ENCODE assay signal across 20 mouse cellular contexts in genomic region chr14:12802995-12803394, GRCm38 (mm10). TPM values are rescaled to one million over a fixed set of nuclear protein-coding genes. Genes with fewer than 3 reads are reported as not detected.
DNase-seq lines count a peak whose midpoint lies in the region; ATAC-seq and TF ChIP-seq lines count a peak whose summit lies in the region.
"Had no signal": no experiment of that assay in that cellular context is flagged by ENCODE, and none has a peak within 500 bp of the region (broad histone marks: within the 10 kb centered on the region; RNA-seq: fewer than 3 reads in every experiment).

No protein-coding gene starts in this region.

- peaks cover 13% of the 10 kb centered on the region; the same call in 1 of the 2 replicates for H3K4me1 ChIP-seq in cerebellum, adult 2 months (ENCODE audit: control insufficient read depth, insufficient read depth, low read length)
- no peaks in the 10 kb centered on the region; the same call in 1 of the 2 replicates for H3K4me1 ChIP-seq in heart, embryonic 12.5 days (replicated peaks)
- no peaks in the 10 kb centered on the region; the same call in 1 of the 2 replicates for H3K4me1 ChIP-seq in heart, embryonic 15.5 days (replicated peaks)
- no peaks in the 10 kb centered on the region for H3K4me1 ChIP-seq in kidney, embryonic 16.5 days (ENCODE audit: insufficient read depth, low read length)
- H3K4me1 ChIP-seq: embryonic facial prominence, embryonic 15.5 days; limb, embryonic 15.5 days; liver, embryonic 15.5 days; midbrain, embryonic 10.5 days had no signal

- no peak overlapping the region for H3K27ac ChIP-seq in cerebellum, adult 2 months (ENCODE audit: insufficient read depth, low read length)
- H3K27ac ChIP-seq in heart, embryonic 12.5 days (ENCODE audit: poor library complexity, severe bottlenecking), result no peak overlapping the region
- H3K27ac ChIP-seq in heart, embryonic 15.5 days, result no peak overlapping the region
- H3K27ac ChIP-seq in kidney, embryonic 16.5 days (ENCODE audit: low read length), result no peak overlapping the region
- H3K27ac ChIP-seq: embryonic facial prominence, embryonic 15.5 days; layer of hippocampus, adult 2 months; limb, embryonic 15.5 days; liver, embryonic 15.5 days; macrophage; midbrain, embryonic 10.5 days had no signal

- no peaks in the 10 kb centered on the region for H3K9me3 ChIP-seq in heart, embryonic 12.5 days (replicated peaks)
- H3K9me3 ChIP-seq in heart, embryonic 15.5 days (replicated peaks), result no peaks in the 10 kb centered on the region
- no peaks in the 10 kb centered on the region for H3K9me3 ChIP-seq in kidney, embryonic 16.5 days (ENCODE audit: low read length)
- H3K9me3 ChIP-seq: embryonic facial prominence, embryonic 15.5 days; limb, embryonic 15.5 days; liver, embryonic 15.5 days; midbrain, embryonic 10.5 days had no signal

- H3K36me3 ChIP-seq in heart, embryonic 12.5 days, result no peaks in the 10 kb centered on the region
- no peaks in the 10 kb centered on the region for H3K36me3 ChIP-seq in heart, embryonic 15.5 days
- no peaks in the 10 kb centered on the region for H3K36me3 ChIP-seq in kidney, embryonic 16.5 days (ENCODE audit: insufficient read depth, low read length)
- H3K36me3 ChIP-seq: embryonic facial prominence, embryonic 15.5 days; limb, embryonic 15.5 days; liver, embryonic 15.5 days; midbrain, embryonic 10.5 days had no signal

- WGBS in cerebellum, adult 2 months, result 56% methylated on average over 1 of the region's 1 CpGs
- 32% methylated on average over 1 of the region's 1 CpGs for WGBS in heart, embryonic 12.5 days
- 26% methylated on average over 1 of the region's 1 CpGs for WGBS in heart, embryonic 15.5 days
- 93% methylated on average over 1 of the region's 1 CpGs for WGBS in kidney, embryonic 16.5 days

- no peaks in the 10 kb centered on the region for H3K27me3 ChIP-seq in cerebellum, adult 2 months (ENCODE audit: control insufficient read depth, insufficient read depth, low read length)
- H3K27me3 ChIP-seq in heart, embryonic 12.5 days (replicated peaks), result no peaks in the 10 kb centered on the region
- H3K27me3 ChIP-seq in heart, embryonic 15.5 days, result no peaks in the 10 kb centered on the region
- no peaks in the 10 kb centered on the region for H3K27me3 ChIP-seq in kidney, embryonic 16.5 days (ENCODE audit: insufficient read depth, low read length)
- H3K27me3 ChIP-seq: embryonic facial prominence, embryonic 15.5 days; limb, embryonic 15.5 days; liver, embryonic 15.5 days had no signal

- peak; percentile 20 to 37 for DNase-seq in cerebellum, postnatal 10 days
- no peak for DNase-seq in cerebellum, adult 2 months
- no peak for DNase-seq in heart, postnatal 36 days
- DNase-seq in layer of hippocampus, adult 9-10 months (ENCODE audit: low spot score), result no peak
- DNase-seq: adrenal gland, adult 2 months; cerebellum, adult 11 months; embryo, embryonic 11 days; gastrocnemius, postnatal 10 days; kidney, adult 2 months; kidney, postnatal 14 days; right cerebral cortex, adult 18-20 months had no signal

- no peak overlapping the region for H3K9ac ChIP-seq in heart, embryonic 12.5 days
- no peak overlapping the region for H3K9ac ChIP-seq in heart, embryonic 15.5 days
- no peak overlapping the region for H3K9ac ChIP-seq in kidney, embryonic 16.5 days (replicated peaks; ENCODE audit: low read length)
- H3K9ac ChIP-seq: embryonic facial prominence, embryonic 15.5 days; limb, embryonic 15.5 days; liver, embryonic 15.5 days had no signal

- ATAC-seq in heart, embryonic 12.5 days (ENCODE audit: insufficient number of reproducible peaks, low FRiP score), result peak; percentile 76; the same call in 1 of the 2 replicates
- ATAC-seq in heart, embryonic 15.5 days (replicated peaks; ENCODE audit: insufficient number of reproducible peaks, insufficient read depth, low FRiP score, low read depth), result peak; percentile 78
- ATAC-seq in kidney, embryonic 16.5 days (ENCODE audit: low FRiP score, low TSS enrichment), result no peak

- intact Hi-C loops in heart, postnatal 36 days (cut with DNase I), result no loop called here

- no peak overlapping the region for H3K4me2 ChIP-seq in heart, embryonic 12.5 days
- H3K4me2 ChIP-seq in heart, embryonic 15.5 days, result no peak overlapping the region
- no peak overlapping the region for H3K4me2 ChIP-seq in kidney, embryonic 16.5 days (replicated peaks; ENCODE audit: low read depth, low read length)
- H3K4me2 ChIP-seq: embryonic facial prominence, embryonic 15.5 days; limb, embryonic 15.5 days; liver, embryonic 15.5 days had no signal

- H3K4me3 ChIP-seq in cerebellum, adult 2 months (replicated peaks; ENCODE audit: insufficient read depth, low read depth, low read length), result no peak overlapping the region
- no peak overlapping the region for H3K4me3 ChIP-seq in heart, embryonic 12.5 days
- H3K4me3 ChIP-seq in heart, embryonic 15.5 days, result no peak overlapping the region
- H3K4me3 ChIP-seq in kidney, embryonic 16.5 days (ENCODE audit: low read length), result no peak overlapping the region
- H3K4me3 ChIP-seq: embryonic facial prominence, embryonic 15.5 days; layer of hippocampus, adult 2 months; limb, embryonic 15.5 days; liver, embryonic 15.5 days; midbrain, embryonic 10.5 days had no signal

- TF ChIP-seq CTCF in cerebellum, adult 2 months (IDR thresholded peaks at IDR 0.05; ENCODE audit: borderline replicate concordance, insufficient read depth, low read depth, low read length), result no peak

- no peak for TF ChIP-seq POLR2A in cerebellum, adult 2 months (IDR thresholded peaks at IDR 0.05; ENCODE audit: borderline replicate concordance, insufficient read depth, low read length)

RNA-seq across cellular contexts. Expression of gene Cadps, which starts 19.9 kb away (rescaled TPM):
- polyA plus RNA-seq in cerebellum, adult 2 months (2012; rRNA removed), result 144 and 165 TPM in 2 replicates
- polyA plus RNA-seq in heart, embryonic 12.5 days (2016; fragmentation: Nextera tagmentation; extraction: Ambion mirVana), result 1.3 and 2.5 TPM in 2 replicates
- under 1 TPM in 1 of 2 experiments, not detected in 1; 0.08 TPM for total RNA-seq in heart, postnatal 36 days (2021)
- polyA plus RNA-seq in heart, embryonic 15.5 days (2015; fragmentation: Nextera tagmentation; extraction: Ambion mirVana), result 0.37 and 0.67 TPM in 2 replicates
- polyA plus RNA-seq in kidney, embryonic 16.5 days (2015; fragmentation: Nextera tagmentation; extraction: Ambion mirVana), result 0.57 and 0.70 TPM in 2 replicates
- polyA plus RNA-seq: macrophage had no signal

Comparison
In these comparisons a context has a peak if more than half of its experiments do, and no peak if none do; other contexts are left out.
1. DNase-seq: peak in cerebellum, postnatal 10 days (2 of 2); none in cerebellum, adult 2 months (0 of 2), heart, postnatal 36 days (0 of 2) and layer of hippocampus, adult 9-10 months (single experiment).
2. RNA of gene Cadps, which starts 19.9 kb away (polyA plus RNA-seq): 144 to 165 TPM in cerebellum, adult 2 months; 1.3 to 2.5 TPM in heart, embryonic 12.5 days, 0.57 to 0.70 TPM in kidney, embryonic 16.5 days and 0.37 to 0.67 TPM in heart, embryonic 15.5 days; every median in the first group is over 10 times any median in the second.